Mouse (Mus musculus): ENCODE results near the gene Ifrd2.

DNA sequence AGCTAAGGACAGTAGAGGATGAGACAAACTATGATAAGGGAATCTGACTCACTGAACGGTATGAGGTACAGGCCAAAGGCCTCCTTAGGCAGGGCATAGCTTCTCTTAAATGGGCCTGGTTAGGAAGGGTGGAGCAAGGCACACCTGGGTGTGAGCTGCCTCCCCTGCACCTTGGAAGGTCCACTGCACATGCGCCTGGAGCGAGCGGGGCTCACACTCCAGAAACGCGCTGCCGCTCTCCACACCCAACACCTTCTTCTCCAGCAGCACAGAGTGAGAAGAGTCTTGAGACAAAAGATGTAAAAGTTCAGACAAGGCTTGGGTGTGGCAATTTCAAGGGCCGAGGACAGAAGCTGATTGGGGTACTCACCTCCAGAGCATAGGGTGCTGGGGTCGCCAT lies 12.0 kb downstream of the Ifrd2 start:
- TF ChIP-seq CTCF (IDR thresholded peaks at IDR 0.05; ENCODE audit: low read depth, low read length) (no peak), GATA1 (IDR thresholded peaks at IDR 0.05; ENCODE audit: borderline replicate concordance, low read length) (no peak), GATA2 (IDR thresholded peaks at IDR 0.05; ENCODE audit: borderline replicate concordance, low read depth, low read length) (no peak), TAL1 (conservative IDR thresholded peaks at IDR 0.05; ENCODE audit: low read depth, low read length) (no peak)

Measured in G1E (cell line).